Mouse (Mus musculus) CH12.LX (cell line): ENCODE measurements around the gene Flad1. TPM values are rescaled to one million over a fixed set of nuclear protein-coding genes. Genes with fewer than 3 reads are reported as not detected.

Source experiments
- DNase-seq: peaks from one replicate; pipeline ENCODE4 v3.0.0-alpha.2; 2013; ENCODE audit errors: extremely low read depth
- H3K27ac ChIP-seq: 2 replicates; pipeline ENCODE4 v1.5.1; 2012; ENCODE audit warnings: low read depth, mild to moderate bottlenecking, control low read depth, moderate library complexity; ENCODE audit not compliant: insufficient read depth
- H3K27me3 ChIP-seq: replicated peaks from 2 replicates; pipeline ENCODE3; 2012; ENCODE audit warnings: inconsistent platforms
- H3K36me3 ChIP-seq, 2 experiments: replicated peaks in 1 of 2; 2 replicates each; pipeline versions ENCODE3 to v1.6.1; 2012; ENCODE audit warnings: inconsistent platforms in 1 of 2, low read length in 1 of 2, mild to moderate bottlenecking in 1 of 2, mixed read lengths in 1 of 2, moderate library complexity in 1 of 2; ENCODE audit not compliant: control insufficient read depth in 1 of 2, insufficient read depth in 1 of 2
- H3K4me1 ChIP-seq, 2 experiments: 2 replicates each; pipeline ENCODE4 v1.6.1; 2012; ENCODE audit warnings: inconsistent platforms in 1 of 2, moderate library complexity in 1 of 2; ENCODE audit not compliant: insufficient read depth in 2 of 2, control insufficient read depth in 1 of 2
- H3K4me2 ChIP-seq: 2 replicates; pipeline ENCODE4 v1.6.1; 2012; ENCODE audit warnings: low read depth, mild to moderate bottlenecking, control low read depth; ENCODE audit not compliant: poor library complexity, insufficient read depth, severe bottlenecking
- H3K4me3 ChIP-seq, 3 experiments: fragments of 150-350 bp in 1 of 3; sonication (generic) in 1 of 3; replicated peaks in 1 of 3; 2 replicates each; pipeline versions ENCODE3 to v1.5.1; 2011 to 2012; ENCODE audit warnings: low read depth in 2 of 3, low read length in 2 of 3, mild to moderate bottlenecking in 2 of 3, moderate library complexity in 2 of 3, control low read depth in 1 of 3, improper control_type of control experiment in 1 of 3, inconsistent platforms in 1 of 3, mixed read lengths in 1 of 3; ENCODE audit not compliant: poor library complexity in 1 of 3
- H3K79me2 ChIP-seq: replicated peaks from 2 replicates; pipeline ENCODE4 v1.6.1; 2012; ENCODE audit warnings: mild to moderate bottlenecking, moderate library complexity; ENCODE audit not compliant: control insufficient read depth, poor library complexity, insufficient read depth, severe bottlenecking; ENCODE audit errors: extremely low read depth
- H3K9ac ChIP-seq: 2 replicates; pipeline ENCODE4 v1.6.1; 2012; ENCODE audit warnings: low read depth, mild to moderate bottlenecking, control low read depth, moderate library complexity; ENCODE audit not compliant: insufficient read depth
- H3K9me3 ChIP-seq: replicated peaks from 2 replicates; pipeline ENCODE3; 2012; ENCODE audit warnings: low read length, inconsistent platforms, mixed read lengths
- BHLHE40 ChIP-seq: IDR thresholded peaks from 2 replicates; pipeline ENCODE4 v1.6.1; 2011; ENCODE audit warnings: mild to moderate bottlenecking, low read depth, low read length, improper control_type of control experiment
- CHD1 ChIP-seq: IDR thresholded peaks from 2 replicates; pipeline ENCODE4 v1.6.1; 2012; ENCODE audit warnings: low read depth, low read length, improper control_type of control experiment, inconsistent platforms
- CHD2 ChIP-seq: IDR thresholded peaks from 2 replicates; pipeline ENCODE4 v1.6.1; 2011; ENCODE audit warnings: low read length, improper control_type of control experiment
- CTCF ChIP-seq, 2 experiments: IDR thresholded peaks in 1 of 2; conservative IDR thresholded peaks in 1 of 2; 2 replicates each; pipeline ENCODE4 v1.5.1; 2011 to 2012; ENCODE audit warnings: low read depth in 2 of 2, low read length in 2 of 2, improper control_type of control experiment in 1 of 2, inconsistent platforms in 1 of 2, mild to moderate bottlenecking in 1 of 2, moderate library complexity in 1 of 2
- E2F4 ChIP-seq: IDR thresholded peaks from 2 replicates; pipeline ENCODE4 v1.6.1; 2011; ENCODE audit warnings: low read depth, low read length, improper control_type of control experiment; ENCODE audit not compliant: insufficient replicate concordance
- ELF1 ChIP-seq: IDR thresholded peaks from 2 replicates; pipeline ENCODE4 v1.6.1; 2014; ENCODE audit warnings: low read depth, mild to moderate bottlenecking, inconsistent platforms, low read length, improper control_type of control experiment
- ETS1 ChIP-seq: conservative IDR thresholded peaks from 2 replicates; pipeline ENCODE4 v1.6.1; 2012; ENCODE audit warnings: low read depth, mild to moderate bottlenecking, inconsistent platforms, low read length, improper control_type of control experiment, moderate library complexity
- GABPA ChIP-seq: IDR thresholded peaks from 2 replicates; pipeline ENCODE4 v1.6.1; 2012; ENCODE audit warnings: low read depth, low read length, improper control_type of control experiment, inconsistent platforms; ENCODE audit not compliant: insufficient replicate concordance
- HCFC1 ChIP-seq: IDR thresholded peaks from 2 replicates; pipeline ENCODE4 v1.6.1; 2012; ENCODE audit warnings: low read depth, mild to moderate bottlenecking, inconsistent platforms, low read length, improper control_type of control experiment
- IRF4 ChIP-seq: IDR thresholded peaks from 2 replicates; pipeline ENCODE4 v1.6.1; 2014; ENCODE audit warnings: low read depth, mild to moderate bottlenecking, inconsistent platforms, low read length, improper control_type of control experiment
- JUN ChIP-seq: IDR thresholded peaks from 2 replicates; pipeline ENCODE4 v1.6.1; 2011; ENCODE audit warnings: low read depth, mild to moderate bottlenecking, low read length, improper control_type of control experiment, moderate library complexity; ENCODE audit not compliant: insufficient read depth
- MAFK ChIP-seq: IDR thresholded peaks from 2 replicates; pipeline ENCODE4 v1.6.1; 2011; ENCODE audit warnings: low read length, improper control_type of control experiment; ENCODE audit not compliant: insufficient replicate concordance
- MAX ChIP-seq: IDR thresholded peaks from 2 replicates; pipeline ENCODE4 v1.6.1; 2011; ENCODE audit warnings: low read length, improper control_type of control experiment
- MAZ ChIP-seq: IDR thresholded peaks from 2 replicates; pipeline ENCODE4 v1.6.1; 2012; ENCODE audit warnings: low read depth, mild to moderate bottlenecking, inconsistent platforms, low read length, improper control_type of control experiment, moderate library complexity
- MEF2A ChIP-seq: IDR thresholded peaks from 2 replicates; pipeline ENCODE4 v1.6.1; 2014; ENCODE audit warnings: low read depth, mild to moderate bottlenecking, inconsistent platforms, low read length, improper control_type of control experiment, borderline replicate concordance
- MXI1 ChIP-seq: IDR thresholded peaks from 2 replicates; pipeline ENCODE4 v1.6.1; 2011; ENCODE audit warnings: mild to moderate bottlenecking, low read depth, low read length, improper control_type of control experiment
- MYC ChIP-seq: IDR thresholded peaks from 2 replicates; pipeline ENCODE4 v1.6.1; 2011; ENCODE audit warnings: low read depth, mild to moderate bottlenecking, improper control_type of control experiment, low read length
- NELFE ChIP-seq: IDR thresholded peaks from 2 replicates; pipeline ENCODE4 v1.6.1; 2011; ENCODE audit warnings: low read depth, low read length, improper control_type of control experiment
- NRF1 ChIP-seq: IDR thresholded peaks from 2 replicates; pipeline ENCODE4 v1.6.1; 2014; ENCODE audit warnings: low read depth, mild to moderate bottlenecking, inconsistent platforms, low read length, improper control_type of control experiment, moderate library complexity
- PAX5 ChIP-seq: IDR thresholded peaks from 2 replicates; pipeline ENCODE4 v1.6.1; 2012; ENCODE audit warnings: low read length, inconsistent platforms, mixed read lengths
- POLR2A ChIP-seq: IDR thresholded peaks from 2 replicates; pipeline ENCODE4 v1.6.1; 2011; ENCODE audit warnings: low read depth, mild to moderate bottlenecking, improper control_type of control experiment, low read length
- POLR2AphosphoS2 ChIP-seq: IDR thresholded peaks from 2 replicates; pipeline ENCODE4 v1.6.1; 2011; ENCODE audit warnings: low read depth, low read length, improper control_type of control experiment
- RAD21 ChIP-seq: IDR thresholded peaks from 2 replicates; pipeline ENCODE4 v1.6.1; 2011; ENCODE audit warnings: low read depth, mild to moderate bottlenecking, low read length, improper control_type of control experiment, moderate library complexity
- RCOR1 ChIP-seq: conservative IDR thresholded peaks from 2 replicates; pipeline ENCODE4 v1.6.1; 2012; ENCODE audit warnings: low read depth, mild to moderate bottlenecking, inconsistent platforms, low read length, improper control_type of control experiment
- SIN3A ChIP-seq: IDR thresholded peaks from 2 replicates; pipeline ENCODE4 v1.6.1; 2012; ENCODE audit warnings: low read length, improper control_type of control experiment, inconsistent platforms
- SMC3 ChIP-seq: IDR thresholded peaks from 2 replicates; pipeline ENCODE4 v1.6.1; 2011; ENCODE audit warnings: low read depth, low read length, improper control_type of control experiment
- TBP ChIP-seq: conservative IDR thresholded peaks from 2 replicates; pipeline ENCODE4 v1.6.1; 2011; ENCODE audit warnings: low read depth, low read length, improper control_type of control experiment
- TCF12 ChIP-seq: IDR thresholded peaks from 2 replicates; pipeline ENCODE4 v1.6.1; 2014; ENCODE audit warnings: low read depth, mild to moderate bottlenecking, inconsistent platforms, low read length, improper control_type of control experiment
- UBTF ChIP-seq: IDR thresholded peaks from 2 replicates; pipeline ENCODE4 v1.6.1; 2012; ENCODE audit warnings: low read depth, mild to moderate bottlenecking, inconsistent platforms, low read length, improper control_type of control experiment, moderate library complexity
- USF1 ChIP-seq: IDR thresholded peaks from 2 replicates; pipeline ENCODE4 v1.6.1; 2014; ENCODE audit warnings: low read depth, mild to moderate bottlenecking, inconsistent platforms, low read length, improper control_type of control experiment
- USF2 ChIP-seq: conservative IDR thresholded peaks from 2 replicates; pipeline ENCODE4 v1.6.1; 2011; ENCODE audit warnings: low read depth, low read length, improper control_type of control experiment
- ZC3H11A ChIP-seq: IDR thresholded peaks from 2 replicates; pipeline ENCODE4 v1.6.1; 2012; ENCODE audit warnings: low read depth, mild to moderate bottlenecking, inconsistent platforms, low read length, improper control_type of control experiment
- ZKSCAN1 ChIP-seq: IDR thresholded peaks from 2 replicates; pipeline ENCODE4 v1.6.1; 2012; ENCODE audit warnings: low read depth, inconsistent platforms, low read length, improper control_type of control experiment, borderline replicate concordance
- ZNF384 ChIP-seq: IDR thresholded peaks from 2 replicates; pipeline ENCODE4 v1.6.1; 2012; ENCODE audit warnings: low read depth, low read length, improper control_type of control experiment, inconsistent platforms
- dilution Hi-C: fragments of 300-500 bp; cut with MboI; formaldehyde crosslinking; loops from 2 replicates; pipeline ENCODE4 v1.14.3; 2020; ENCODE audit warnings: low sequenced_read_pairs; ENCODE audit not compliant: extremely low pct_unique_long_range_greater_than_20kb, extremely low pct_ligation_motif_present
- in situ Hi-C: fragments of 300-500 bp; cut with MboI; formaldehyde crosslinking; loops from 3 replicates; pipeline ENCODE4 v1.14.3; 2019; ENCODE audit warnings: low sequenced_read_pairs, low pct_ligation_motif_present, low pct_unique_long_range_greater_than_20kb, mixed read lengths
- polyA plus RNA-seq: library from polyadenylated mRNA; unstranded; fragments of >175 nt; gene quantifications from 2 replicates; pipeline ENCODE4 v1.2.1, GENCODE M21; 2012; ENCODE audit warnings: low read depth; ENCODE audit not compliant: insufficient read length
- total RNA-seq, 2 experiments: library from RNA; depleted of rRNA; stranded (reverse); fragments of 300-350 nt in 1 of 2; fragments of >200 nt in 1 of 2; gene quantifications; 2 replicates each; pipeline ENCODE4 v1.2.3; 2012 to 2014

Gene Flad1
- total and polyA plus RNA-seq, 3 experiments, result 26.0 to 31.1 (median 26.9) TPM

DNA sequence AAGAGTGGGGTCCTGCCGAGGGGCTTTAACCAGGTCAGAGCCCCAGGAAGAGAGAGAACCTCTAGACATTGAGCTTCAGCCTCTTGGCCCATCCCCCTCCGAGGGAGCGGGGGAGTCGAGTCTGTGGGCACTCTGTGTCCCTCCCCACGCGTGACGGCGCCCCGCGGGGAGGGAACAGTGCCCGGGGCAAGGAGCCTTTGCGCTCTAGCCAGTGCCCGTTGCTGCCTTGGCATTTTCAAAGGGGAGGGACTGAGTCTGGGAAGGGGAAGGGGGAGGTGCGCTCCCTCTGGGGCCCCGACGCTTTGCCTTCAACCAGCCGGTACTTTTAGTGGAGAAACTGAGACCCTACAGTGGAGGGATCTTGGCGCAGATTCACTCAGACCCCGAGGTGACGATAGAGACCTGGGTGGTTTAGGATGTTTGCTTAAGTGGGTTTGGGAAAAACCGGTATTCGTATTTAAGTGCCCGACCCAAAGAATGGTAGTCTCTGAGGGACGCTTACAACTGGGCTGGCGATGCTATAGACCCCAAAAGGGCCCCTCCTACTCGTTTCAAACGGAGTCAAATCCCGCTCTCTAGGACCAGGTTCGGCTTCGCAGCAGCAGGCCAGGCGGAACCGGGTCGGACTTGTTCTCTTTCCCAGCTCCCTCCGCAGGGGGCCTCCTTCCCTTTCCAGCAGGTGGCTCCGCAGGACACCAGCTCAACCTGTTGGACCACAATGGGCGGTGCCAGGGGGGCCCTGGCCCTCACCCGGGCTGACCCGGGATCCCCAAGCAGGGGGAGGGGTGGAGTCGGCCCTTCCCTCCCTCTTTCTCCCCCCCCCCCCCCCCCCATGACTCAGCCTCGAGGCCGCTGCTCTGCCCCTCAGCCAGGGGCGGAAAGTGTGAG lies 17.4 kb downstream of the Flad1 start, which contains the start of gene Zbtb7b (continued):
- no peak for TF ChIP-seq ZKSCAN1
- no peak for TF ChIP-seq HCFC1
- no peak for TF ChIP-seq USF2
- 0 out of 2 replicates have a peak, but pooled peaks have one; percentile 8 for TF ChIP-seq ETS1
- TF ChIP-seq, all 38 proteins: peak for 14

DNA sequence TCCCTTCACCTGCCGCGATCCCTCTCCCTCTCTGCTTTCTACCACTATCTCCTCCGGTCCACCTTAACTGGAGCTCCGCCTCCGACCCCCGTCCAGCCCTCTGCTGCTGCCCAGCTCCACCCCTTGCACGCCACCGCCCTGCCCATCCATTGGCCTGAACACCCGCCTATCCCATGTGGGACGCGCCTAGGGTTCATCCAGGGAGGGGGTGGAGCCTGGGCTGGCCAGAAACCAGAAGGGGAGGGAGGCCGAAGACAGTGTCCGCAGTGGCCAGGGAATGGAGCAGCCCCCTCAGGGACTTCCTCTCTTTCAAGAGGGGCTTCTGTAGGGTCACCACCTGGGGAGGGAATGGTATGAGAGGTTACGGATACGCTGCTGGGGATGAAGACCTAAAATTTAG lies 18.1 kb downstream of the Flad1 start:
- peak; percentile 96 for DNase-seq
- dilution Hi-C loops, result no loop called here
- Histone ChIP-seq H3K36me3 (peaks cover 0 to 6% of the 10 kb centered on the region in 2 experiments), H3K4me3 (peak overlapping the region; percentile 54 to 81 (median 71)), H3K4me1 (peaks cover under 1 to 46% of the 10 kb centered on the region in 2 experiments; a peak in 3 of 4 replicates), H3K27ac (peak overlapping the region; percentile 96), H3K9me3 (no peaks in the 10 kb centered on the region), H3K4me2 (peak overlapping the region; percentile 94), H3K9ac (peak overlapping the region; percentile 55), H3K27me3 (no peaks in the 10 kb centered on the region), H3K79me2 (peaks cover 9% of the 10 kb centered on the region; the same call in 1 of the 2 replicates)
- in situ Hi-C loops, result no loop called here
- TF ChIP-seq BHLHE40 (peak; percentile 83), USF1 (no peak), HCFC1 (0 out of 2 replicates have a peak, but pooled peaks have one; percentile 44), MXI1 (0 out of 2 replicates have a peak, but pooled peaks have one; percentile 32), IRF4 (no peak; the same call in 1 of the 2 replicates), SIN3A (peak; percentile 61), POLR2AphosphoS2 (no peak), CHD1 (no peak), ZNF384 (no peak), E2F4 (no peak), MAFK (no peak), RAD21 (no peak), USF2 (no peak), CHD2 (peak; percentile 68; the same call in 1 of the 2 replicates), MEF2A (0 out of 2 replicates have a peak, but pooled peaks have one; percentile 32), CTCF (conservative IDR thresholded peaks at IDR 0.05 in 1 of 2, IDR thresholded peaks at IDR 0.05 in 1 of 2; ENCODE audit: low read depth in 2 of 2, low read length in 2 of 2) (no peak), ZC3H11A (no peak), JUN (no peak), ETS1 (no peak), TBP (no peak), PAX5 (no peak), MAX (0 out of 2 replicates have a peak, but pooled peaks have one; percentile 8), POLR2A (peak; percentile 75), SMC3 (no peak; the same call in 1 of the 2 replicates), GABPA (no peak), ZKSCAN1 (no peak), TCF12 (peak; percentile 61; the same call in 1 of the 2 replicates), RCOR1 (no peak), MAZ (peak; percentile 66), UBTF (no peak), ELF1 (peak; percentile 39), NRF1 (peak; percentile 29; the same call in 1 of the 2 replicates), NELFE (peak; percentile 31; the same call in 1 of the 2 replicates), MYC (no peak)
